Mouse (Mus musculus) C2C12 (cell line): ENCODE data around the gene Map3k15. TPM values are rescaled to one million over a fixed set of nuclear protein-coding genes. Genes with fewer than 3 reads are reported as not detected.

ENCODE experiments used
- H3K27me3 ChIP-seq: one replicate; pipeline ENCODE4 v1.6.1; 2011; ENCODE audit not compliant: control insufficient read depth, insufficient read depth, insufficient read length
- H3K36me3 ChIP-seq: one replicate; pipeline ENCODE4 v1.6.1; 2011; ENCODE audit not compliant: control insufficient read depth, insufficient read depth
- H3K4me3 ChIP-seq: one replicate; pipeline ENCODE4 v1.5.1; 2011; ENCODE audit warnings: mild to moderate bottlenecking, control low read depth; ENCODE audit not compliant: poor library complexity, insufficient read depth, severe bottlenecking
- H3K79me2 ChIP-seq: one replicate; pipeline ENCODE4 v1.6.1; 2011; ENCODE audit not compliant: control insufficient read depth, insufficient read depth
- H3K79me3 ChIP-seq: one replicate; pipeline ENCODE4 v1.6.1; 2011; ENCODE audit warnings: low read depth, control low read depth
- H3ac ChIP-seq: one replicate; pipeline ENCODE3; 2011; ENCODE audit warnings: low read depth; ENCODE audit not compliant: control insufficient read depth, insufficient read length
- CEBPB ChIP-seq: IDR thresholded peaks from one replicate; pipeline ENCODE4 v1.6.1; 2011; ENCODE audit warnings: low read depth, mild to moderate bottlenecking, control low read depth, moderate library complexity
- CTCF ChIP-seq: IDR thresholded peaks from one replicate; pipeline ENCODE4 v1.5.1; 2011; ENCODE audit not compliant: control insufficient read depth, insufficient read depth, insufficient read length
- FOSL1 ChIP-seq: IDR thresholded peaks from one replicate; pipeline ENCODE4 v1.8.0; 2011; ENCODE audit warnings: mild to moderate bottlenecking, low read length; ENCODE audit not compliant: poor library complexity, insufficient read depth, severe bottlenecking
- MAX ChIP-seq: IDR thresholded peaks from one replicate; pipeline ENCODE4 v1.6.1; 2011; ENCODE audit warnings: mild to moderate bottlenecking, control low read depth
- MYOD1 ChIP-seq: IDR thresholded peaks from one replicate; pipeline ENCODE4 v1.6.1; 2011; ENCODE audit warnings: low read depth; ENCODE audit not compliant: control insufficient read depth, insufficient read length
- MYOG ChIP-seq: IDR thresholded peaks from one replicate; pipeline ENCODE4 v1.6.1; 2011; ENCODE audit not compliant: control insufficient read depth, insufficient read length; ENCODE audit errors: extremely low read depth
- USF1 ChIP-seq: IDR thresholded peaks from one replicate; pipeline ENCODE4 v1.6.1; 2011; ENCODE audit warnings: low read depth, mild to moderate bottlenecking, control low read depth, moderate library complexity
- polyA plus RNA-seq: library from polyadenylated mRNA; unstranded; fragments of >200 nt; fragmentation: generic; extraction: Trizol; gene quantifications from one replicate; pipeline ENCODE4 v1.2.1, GENCODE M21; 2012; ENCODE audit warnings: missing spikeins

Gene Map3k15
- polyA plus RNA-seq, 1 experiment, result 0.04 TPM

GRCm38 (mm10) chrX:159973730-159974129 lies 14.5 kb upstream of the Map3k15 start:
- Histone ChIP-seq H3K79me2 (no peaks in the 10 kb centered on the region), H3K27me3 (no peaks in the 10 kb centered on the region), H3K4me3 (no peak overlapping the region)

GRCm38 (mm10) chrX:159976243-159976642 lies 12.0 kb upstream of the Map3k15 start:
- H3K79me2 ChIP-seq, result no peaks in the 10 kb centered on the region
- no peak overlapping the region for H3K4me3 ChIP-seq
- peaks cover 9% of the 10 kb centered on the region for H3K36me3 ChIP-seq
- no peaks in the 10 kb centered on the region for H3K79me3 ChIP-seq
- no peak overlapping the region for H3ac ChIP-seq
- no peaks in the 10 kb centered on the region for H3K27me3 ChIP-seq
- TF ChIP-seq FOSL1 (no peak), MAX (no peak), MYOG (no peak), USF1 (no peak), CTCF (no peak), CEBPB (no peak), MYOD1 (no peak)

More at GRCm38 (mm10) chrX:159973730-159974129, 14.5 kb upstream of the Map3k15 start:
- Histone ChIP-seq H3K36me3 (peaks cover 9% of the 10 kb centered on the region), H3ac (no peak overlapping the region), H3K79me3 (no peaks in the 10 kb centered on the region)
- TF ChIP-seq MAX, result no peak
- no peak for TF ChIP-seq CEBPB
- no peak for TF ChIP-seq MYOD1
- TF ChIP-seq CTCF, result no peak
- TF ChIP-seq USF1, result no peak
- TF ChIP-seq MYOG, result no peak
- TF ChIP-seq FOSL1, result no peak

- H3K27me3 ChIP-seq, result no peaks in the 10 kb centered on the region
- no peaks in the 10 kb centered on the region for H3K36me3 ChIP-seq
- no peaks in the 10 kb centered on the region for H3K79me3 ChIP-seq
- no peak overlapping the region for H3K4me3 ChIP-seq
- TF ChIP-seq USF1, result no peak
- TF ChIP-seq MYOG, result no peak
- no peak for TF ChIP-seq CEBPB
- no peak for TF ChIP-seq MAX
- TF ChIP-seq MYOD1, result no peak
- TF ChIP-seq CTCF, result no peak
- TF ChIP-seq FOSL1, result no peak
- no peaks in the 10 kb centered on the region for H3K79me2 ChIP-seq
- H3ac ChIP-seq, result no peak overlapping the region
These were observed 7.6 kb downstream of the Map3k15 start for GRCm38 (mm10) chrX:159995808-159996207.

- H3K79me3 ChIP-seq, result no peaks in the 10 kb centered on the region
- no peak overlapping the region for H3ac ChIP-seq
- no peaks in the 10 kb centered on the region for H3K79me2 ChIP-seq
- TF ChIP-seq CEBPB, result no peak
- no peak for TF ChIP-seq MYOD1
- TF ChIP-seq MAX, result no peak
- no peak for TF ChIP-seq FOSL1
- TF ChIP-seq MYOG, result no peak
- no peak for TF ChIP-seq CTCF
- TF ChIP-seq USF1, result no peak
- H3K4me3 ChIP-seq, result no peak overlapping the region
- no peaks in the 10 kb centered on the region for H3K27me3 ChIP-seq
- H3K36me3 ChIP-seq, result no peaks in the 10 kb centered on the region
These were observed 65.1 kb downstream of the Map3k15 start for GRCm38 (mm10) chrX:160053306-160053705.

GRCm38 (mm10) chrX:160054643-160055042 lies 66.4 kb downstream of the Map3k15 start:
- no peak overlapping the region for H3K4me3 ChIP-seq
- no peaks in the 10 kb centered on the region for H3K36me3 ChIP-seq
- H3K79me3 ChIP-seq, result no peaks in the 10 kb centered on the region
- TF ChIP-seq MYOD1, result no peak
- no peak for TF ChIP-seq FOSL1
- no peak for TF ChIP-seq CTCF
- no peak for TF ChIP-seq USF1
- no peak for TF ChIP-seq MYOG
- TF ChIP-seq MAX, result no peak
- TF ChIP-seq CEBPB, result no peak
- no peak overlapping the region for H3ac ChIP-seq
- no peaks in the 10 kb centered on the region for H3K79me2 ChIP-seq
- H3K27me3 ChIP-seq, result no peaks in the 10 kb centered on the region

GRCm38 (mm10) chrX:160091973-160092372 lies 103.7 kb downstream of the Map3k15 start:
- Histone ChIP-seq H3K27me3 (no peaks in the 10 kb centered on the region), H3K4me3 (no peak overlapping the region), H3K79me2 (no peaks in the 10 kb centered on the region), H3ac (no peak overlapping the region), H3K36me3 (no peaks in the 10 kb centered on the region), H3K79me3 (no peaks in the 10 kb centered on the region)
- TF ChIP-seq MYOG, result no peak
- TF ChIP-seq FOSL1, result no peak
- no peak for TF ChIP-seq MYOD1
- TF ChIP-seq USF1, result no peak
- no peak for TF ChIP-seq MAX
- no peak for TF ChIP-seq CEBPB
- TF ChIP-seq CTCF, result no peak
